9 mouse cellular contexts compared by ENCODE assay signal in genomic region chr9:108119891-108120411, GRCm38 (mm10). TPM values are rescaled to one million over a fixed set of nuclear protein-coding genes. Genes with fewer than 3 reads are reported as not detected.
DNase-seq lines count a peak whose midpoint lies in the region; ATAC-seq and TF ChIP-seq lines count a peak whose summit lies in the region.
"Had no signal": no experiment of that assay in that cellular context is flagged by ENCODE, and none has a peak within 500 bp of the region (broad histone marks: within the 10 kb centered on the region; RNA-seq: fewer than 3 reads in every experiment).

No protein-coding gene starts in this region.

- no peaks in the 10 kb centered on the region for H3K27me3 ChIP-seq in MEL (ENCODE audit: control insufficient read depth in 1 of 2, insufficient read depth in 2 of 2, low read length in 2 of 2)
- no peaks in the 10 kb centered on the region; the same call in none of the 2 replicates for H3K27me3 ChIP-seq in liver, embryonic 16.5 days (ENCODE audit: control insufficient read depth, insufficient read depth, low read depth, low read length)
- peaks cover 23% of the 10 kb centered on the region for H3K27me3 ChIP-seq in hindbrain, embryonic 10.5 days (ENCODE audit: insufficient read depth, poor library complexity, severe bottlenecking)

- H3K4me3 ChIP-seq in MEL (ENCODE audit: control insufficient read depth in 1 of 2, insufficient read depth in 1 of 2, low read depth in 2 of 2, low read length in 2 of 2) = no peak overlapping the region
- H3K4me3 ChIP-seq in liver, embryonic 16.5 days (ENCODE audit: low read depth, low read length) = no peak overlapping the region
- no peak overlapping the region for H3K4me3 ChIP-seq in hindbrain, embryonic 10.5 days

- TF ChIP-seq RAD21 in MEL (IDR thresholded peaks at IDR 0.05; ENCODE audit: low read depth, low read length) = no peak

- TF ChIP-seq POLR2A in MEL (IDR thresholded peaks at IDR 0.05; ENCODE audit: control insufficient read depth in 1 of 2, insufficient read depth in 1 of 2, low read depth in 1 of 2, low read length in 2 of 2, poor library complexity in 1 of 2) = no peak

- H3K4me1 ChIP-seq in MEL (ENCODE audit: control insufficient read depth in 1 of 2, insufficient read depth in 2 of 2, low read length in 2 of 2) = peaks cover 0 to 22% of the 10 kb centered on the region in 2 experiments; a peak in 3 of 4 replicates
- H3K4me1 ChIP-seq in liver, embryonic 16.5 days (ENCODE audit: control insufficient read depth, low read depth, low read length) = peaks cover 8% of the 10 kb centered on the region
- H3K4me1 ChIP-seq in hindbrain, embryonic 10.5 days (replicated peaks) = peaks cover 33% of the 10 kb centered on the region

- H3K27ac ChIP-seq in MEL (ENCODE audit: control insufficient read depth, low read depth, low read length) = peak overlapping the region; percentile 36
- H3K27ac ChIP-seq in liver, embryonic 16.5 days (ENCODE audit: low read length) = no peak overlapping the region
- H3K27ac ChIP-seq in hindbrain, embryonic 10.5 days = no peak overlapping the region

- H3K4me2 ChIP-seq in liver, embryonic 16.5 days (ENCODE audit: low read depth, low read length) = no peak overlapping the region

- DNase-seq in adrenal gland, postnatal 36 days = peak; percentile 53 to 57
- no peak for DNase-seq in adrenal gland, adult 18-20 months (ENCODE audit: low spot score in 2 of 2)
- DNase-seq in MEL (ENCODE audit: low read depth, low spot score) = peak; percentile 63
- DNase-seq in heart, postnatal 14 days = peak; percentile 41 to 46
- DNase-seq in hindbrain, embryonic 10.5 days (ENCODE audit: low spot score) = no peak
- no peak for DNase-seq in natural killer cell, adult 2 months (ENCODE audit: low spot score in 2 of 2)
- no peak for DNase-seq in layer of hippocampus, adult 9-11 months

- H3K9me3 ChIP-seq in MEL (replicated peaks; ENCODE audit: insufficient read depth, low read length) = no peaks in the 10 kb centered on the region
- H3K9me3 ChIP-seq in liver, embryonic 16.5 days (replicated peaks; ENCODE audit: control insufficient read depth, low read length) = no peaks in the 10 kb centered on the region
- no peaks in the 10 kb centered on the region for H3K9me3 ChIP-seq in hindbrain, embryonic 10.5 days

- H3K79me2 ChIP-seq in MEL (ENCODE audit: control insufficient read depth, insufficient read depth, low read length, poor library complexity) = no peaks in the 10 kb centered on the region

- 23% methylated on average over 10 of the region's 11 CpGs for WGBS in liver, embryonic 16.5 days (ENCODE audit: insufficient replicate concordance)
- WGBS in hindbrain, embryonic 10.5 days = 56% methylated on average over 11 of the region's 11 CpGs

- no peak for TF ChIP-seq EP300 in MEL (IDR thresholded peaks at IDR 0.05; ENCODE audit: low read depth in 1 of 2, low read length in 2 of 2)

- H3K36me3 ChIP-seq in MEL (ENCODE audit: control insufficient read depth in 1 of 2, insufficient read depth in 2 of 2, low read length in 2 of 2) = peaks cover 0 to 19% of the 10 kb centered on the region in 2 experiments; a peak in 2 of 4 replicates
- no peaks in the 10 kb centered on the region for H3K36me3 ChIP-seq in liver, embryonic 16.5 days (ENCODE audit: control insufficient read depth, insufficient read depth)
- H3K36me3 ChIP-seq in hindbrain, embryonic 10.5 days = peaks cover 27% of the 10 kb centered on the region

- ATAC-seq in liver, embryonic 16.5 days (ENCODE audit: low read depth) = peak; percentile 37; the same call in 1 of the 2 replicates

- intact Hi-C loops in heart, postnatal 14 days (cut with DNase I) = no loop called here

- TF ChIP-seq CTCF in MEL (IDR thresholded peaks at IDR 0.05 in 2 of 3, conservative IDR thresholded peaks at IDR 0.05 in 1 of 3; ENCODE audit: control insufficient read depth in 1 of 3, insufficient read depth in 1 of 3, low read depth in 2 of 3, low read length in 3 of 3, poor library complexity in 1 of 3, severe bottlenecking in 1 of 3) = no peak

- H3K9ac ChIP-seq in MEL (ENCODE audit: control insufficient read depth, low read depth, low read length, poor library complexity, severe bottlenecking) = peak overlapping the region; percentile 43
- no peak overlapping the region for H3K9ac ChIP-seq in liver, embryonic 16.5 days (ENCODE audit: low read depth, low read length)

TF ChIP-seq in MEL, 35 proteins besides CTCF, POLR2A, EP300 and RAD21:
- TF ChIP-seq ZC3H11A (IDR thresholded peaks at IDR 0.05; ENCODE audit: low read depth, low read length) (no peak), E2F4 (IDR thresholded peaks at IDR 0.05; ENCODE audit: borderline replicate concordance, low read depth, low read length) (no peak), ZKSCAN1 (IDR thresholded peaks at IDR 0.05; ENCODE audit: low read depth, low read length) (no peak), CHD1 (IDR thresholded peaks at IDR 0.05; ENCODE audit: low read depth, low read length) (no peak), MAFK (IDR thresholded peaks at IDR 0.05; ENCODE audit: borderline replicate concordance, low read depth, low read length) (no peak), NRF1 (IDR thresholded peaks at IDR 0.05; ENCODE audit: insufficient read depth, low read depth, low read length, poor library complexity, severe bottlenecking) (no peak), NELFE (IDR thresholded peaks at IDR 0.05; ENCODE audit: low read depth, low read length) (no peak), TBP (IDR thresholded peaks at IDR 0.05; ENCODE audit: low read depth, low read length) (no peak), GABPA (IDR thresholded peaks at IDR 0.05; ENCODE audit: low read depth, low read length) (no peak), SMC3 (IDR thresholded peaks at IDR 0.05; ENCODE audit: low read depth, low read length) (no peak), POLR2AphosphoS2 (IDR thresholded peaks at IDR 0.05; ENCODE audit: low read length) (no peak), POLR2AphosphoS5 (IDR thresholded peaks at IDR 0.05; ENCODE audit: borderline replicate concordance, low read depth, low read length) (no peak), GATA1 (IDR thresholded peaks at IDR 0.05; ENCODE audit: low read depth, low read length) (no peak), UBTF (IDR thresholded peaks at IDR 0.05; ENCODE audit: borderline replicate concordance, insufficient read depth, low read depth, low read length) (no peak), ZNF384 (IDR thresholded peaks at IDR 0.05; ENCODE audit: low read depth, low read length) (no peak), ETS1 (IDR thresholded peaks at IDR 0.05; ENCODE audit: low read depth, low read length) (no peak), HCFC1 (IDR thresholded peaks at IDR 0.05; ENCODE audit: low read depth, low read length) (no peak)

RNA-seq across cellular contexts. Expression of gene Apeh, which starts 25.5 kb away (rescaled TPM):
- 10 to 100 TPM; 72.7 to 88.0 TPM for total RNA-seq in adrenal gland, postnatal 36 days (2021)
- 10 to 100 TPM; 71.8 to 86.6 TPM for total RNA-seq in adrenal gland, adult 18-20 months (2021)
- 57.5 and 76.1 TPM in 2 replicates for total RNA-seq in MEL (2012; rRNA removed)
- 10 to 100 TPM in 1 of 2 experiments, not detected in 1; 69.0 TPM for polyA plus RNA-seq in MEL (2012; ENCODE audit: insufficient read depth in 1 of 2, insufficient read length in 2 of 2, low read depth in 1 of 2, low replicate concordance in 2 of 2, missing spikeins in 1 of 2)
- total RNA-seq in heart, postnatal 14 days (2021) = 10 to 100 TPM; 36.4 to 41.8 TPM
- 167 and 172 TPM in 2 replicates for polyA plus RNA-seq in liver, embryonic 16.5 days (2015; fragmentation: Nextera tagmentation; extraction: Ambion mirVana)
- polyA plus RNA-seq in hindbrain, embryonic 10.5 days (2016; fragmentation: Nextera tagmentation; extraction: Ambion mirVana) = 77.0 and 83.8 TPM in 2 replicates

RNA-seq across cellular contexts. Expression of gene Rnf123, which starts 36.8 kb away (rescaled TPM):
- total RNA-seq in adrenal gland, postnatal 36 days (2021) = 10 to 100 TPM; 54.3 to 57.1 TPM
- 10 to 100 TPM; 54.0 to 63.2 TPM for total RNA-seq in adrenal gland, adult 18-20 months (2021)
- 24.9 and 28.5 TPM in 2 replicates for total RNA-seq in MEL (2012; rRNA removed)
- 10 to 100 TPM in 1 of 2 experiments, not detected in 1; 74.8 TPM for polyA plus RNA-seq in MEL (2012; ENCODE audit: insufficient read depth in 1 of 2, insufficient read length in 2 of 2, low read depth in 1 of 2, low replicate concordance in 2 of 2, missing spikeins in 1 of 2)
- total RNA-seq in heart, postnatal 14 days (2021) = 10 to 100 TPM; 85.3 to 92.6 TPM
- polyA plus RNA-seq in liver, embryonic 16.5 days (2015; fragmentation: Nextera tagmentation; extraction: Ambion mirVana) = 92.7 and 106 TPM in 2 replicates
- polyA plus RNA-seq in hindbrain, embryonic 10.5 days (2016; fragmentation: Nextera tagmentation; extraction: Ambion mirVana) = 36.6 and 39.1 TPM in 2 replicates

RNA-seq across cellular contexts. Expression of gene Mst1, which starts 39.7 kb away (rescaled TPM):
- total RNA-seq in adrenal gland, postnatal 36 days (2021) = under 1 TPM; 0.17 to 0.49 TPM
- under 1 TPM in 1 of 2 experiments, not detected in 1; 0.23 TPM for total RNA-seq in adrenal gland, adult 18-20 months (2021)
- total RNA-seq in MEL (2012; rRNA removed) = 1.6 and 4.6 TPM in 2 replicates
- polyA plus RNA-seq in MEL (2012; ENCODE audit: insufficient read depth in 1 of 2, insufficient read length in 2 of 2, low read depth in 1 of 2, low replicate concordance in 2 of 2, missing spikeins in 1 of 2) = 1 to 10 TPM in 1 of 2 experiments, not detected in 1; 10.0 TPM
- total RNA-seq in heart, postnatal 14 days (2021) = under 1 TPM in 1 of 2 experiments, not detected in 1; 0.38 TPM
- 52.5 and 62.0 TPM in 2 replicates for polyA plus RNA-seq in liver, embryonic 16.5 days (2015; fragmentation: Nextera tagmentation; extraction: Ambion mirVana)
- polyA plus RNA-seq in hindbrain, embryonic 10.5 days (2016; fragmentation: Nextera tagmentation; extraction: Ambion mirVana) = 0.34 and 0.39 TPM in 2 replicates
- total RNA-seq: common myeloid progenitor, adult 5-6 weeks had no signal

Comparison
In these comparisons a context has a peak if more than half of its experiments do, and no peak if none do; other contexts are left out.
1. DNase-seq: peak in adrenal gland, postnatal 36 days (2 of 2), MEL (single experiment) and heart, postnatal 14 days (2 of 2); none in adrenal gland, adult 18-20 months (0 of 2), hindbrain, embryonic 10.5 days (single experiment), natural killer cell, adult 2 months (0 of 2) and layer of hippocampus, adult 9-11 months (single experiment).